Mouse (Mus musculus): ENCODE results near the gene Tgfbr3.

The Tgfbr3 gene

GRCm38 (mm10) chr5:107079146-107079638 is 210.2 kb downstream of the Tgfbr3 start:
- peak; percentile 34 for DNase-seq (ENCODE audit: low spot score)

GRCm38 (mm10) chr5:107078361-107078760 is 211.1 kb downstream of the Tgfbr3 start:
- DNase-seq (ENCODE audit: low spot score): no peak

GRCm38 (mm10) chr5:107077900-107078299 is 211.5 kb downstream of the Tgfbr3 start:
- DNase-seq (ENCODE audit: low spot score): no peak

GRCm38 (mm10) chr5:107074980-107075583 is 214.3 kb downstream of the Tgfbr3 start:
- DNase-seq (ENCODE audit: low spot score): no peak

GRCm38 (mm10) chr5:107074350-107074749 is 215.1 kb downstream of the Tgfbr3 start:
- DNase-seq (ENCODE audit: low spot score): no peak

- DNase-seq (ENCODE audit: low spot score): no peak
Measured at GRCm38 (mm10) chr5:107073536-107073935, 215.9 kb downstream of the Tgfbr3 start.

- DNase-seq (ENCODE audit: low spot score): no peak
Measured at GRCm38 (mm10) chr5:107068146-107068545, 221.3 kb downstream of the Tgfbr3 start.

GRCm38 (mm10) chr5:107067531-107067930 is 221.9 kb downstream of the Tgfbr3 start:
- no peak for DNase-seq (ENCODE audit: low spot score)

- DNase-seq (ENCODE audit: low spot score): no peak
Measured at GRCm38 (mm10) chr5:107064922-107065321, 224.5 kb downstream of the Tgfbr3 start.

- no peak for DNase-seq (ENCODE audit: low spot score)
Measured at GRCm38 (mm10) chr5:107062229-107062852, 227.1 kb downstream of the Tgfbr3 start.

GRCm38 (mm10) chr5:107059514-107059913 is 229.9 kb downstream of the Tgfbr3 start:
- no peak for DNase-seq (ENCODE audit: low spot score)

- DNase-seq (ENCODE audit: low spot score): no peak
Measured at GRCm38 (mm10) chr5:107058642-107059041, 230.8 kb downstream of the Tgfbr3 start.

All from ovary, postnatal 14 days (tissue).